Mouse (Mus musculus): ENCODE results near the gene Nkapd1.

DNA sequence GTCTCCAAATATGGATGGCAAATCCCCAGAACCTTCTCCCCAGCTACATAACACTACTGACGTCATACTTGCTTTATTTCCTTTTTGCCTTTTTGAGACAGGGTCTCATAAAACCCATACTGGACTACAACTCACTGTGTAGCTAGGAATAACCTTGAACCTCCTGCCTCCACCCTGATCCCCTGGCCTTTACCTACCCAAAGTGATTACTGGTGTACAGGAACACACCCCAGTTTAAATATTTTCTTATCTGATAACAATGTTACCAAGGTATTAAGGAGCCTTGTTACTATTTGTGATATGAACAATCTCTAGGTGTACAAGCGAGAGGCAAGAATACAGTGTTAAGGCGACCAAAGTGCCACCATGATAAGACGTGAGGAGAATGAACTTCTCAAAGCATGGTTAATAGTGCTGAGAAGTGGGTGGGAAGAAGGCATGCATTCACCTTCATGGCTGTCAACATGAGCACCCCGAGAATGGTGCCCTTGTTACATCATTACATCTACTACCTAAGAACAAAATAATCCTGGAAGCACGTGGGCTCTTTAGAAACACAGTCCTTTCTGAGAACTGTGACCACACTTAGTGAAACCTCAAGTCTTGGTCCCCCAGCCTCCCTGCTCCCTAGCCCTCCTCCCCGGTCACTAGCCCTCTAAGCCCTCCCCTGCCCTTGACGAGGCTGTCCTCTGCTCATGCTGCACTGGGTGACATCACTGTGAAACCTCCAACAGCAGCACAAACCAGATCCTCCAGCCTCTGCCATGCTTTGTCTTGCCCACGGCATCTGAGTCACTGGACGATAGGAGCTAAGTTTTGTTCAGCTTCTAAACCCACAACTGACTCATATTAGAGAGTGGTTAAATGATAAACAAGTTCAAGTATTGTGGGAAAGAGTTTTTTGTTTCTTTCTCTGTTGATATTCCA is 47.4 kb downstream of the Nkapd1 start:
- TF ChIP-seq CTCF (IDR thresholded peaks at IDR 0.05; ENCODE audit: extremely low read depth, insufficient read length, insufficient replicate concordance, low read depth, low read length) = no peak
- TF ChIP-seq POLR2A (IDR thresholded peaks at IDR 0.05; ENCODE audit: low read depth, low read length) = no peak

Measured in small intestine, adult 2 months (tissue).